Mouse (Mus musculus) stomach, postnatal 0 days (tissue): ENCODE data around the gene Nxpe5. TPM values are rescaled to one million over a fixed set of nuclear protein-coding genes. Genes with fewer than 3 reads are reported as not detected.

ENCODE experiments used
- ATAC-seq: fragments of 200-750 bp; cut with Nextera tagmentation; 2 replicates; pipeline ENCODE4 v1.8.0; 2017; ENCODE audit not compliant: low FRiP score, low TSS enrichment
- DNase-seq: peaks from one replicate; pipeline ENCODE4 v3.0.0-alpha.2; 2016; ENCODE audit warnings: low spot score
- H3K27ac ChIP-seq: fragments of 300-500 bp; sonication (generic); replicated peaks from 2 replicates; pipeline ENCODE4 v1.5.1; 2014; ENCODE audit warnings: mild to moderate bottlenecking, control low read depth
- H3K27me3 ChIP-seq: fragments of 300-500 bp; sonication (generic); 2 replicates; pipeline ENCODE4 v1.6.1; 2014; ENCODE audit warnings: low read length; ENCODE audit not compliant: control insufficient read depth, insufficient read depth
- H3K36me3 ChIP-seq: fragments of 300-500 bp; sonication (generic); 2 replicates; pipeline ENCODE4 v1.6.1; 2014; ENCODE audit warnings: low read length, mixed read lengths; ENCODE audit not compliant: control insufficient read depth, insufficient read depth
- H3K4me1 ChIP-seq: fragments of 300-500 bp; sonication (generic); replicated peaks from 2 replicates; pipeline ENCODE4 v1.6.1; 2014; ENCODE audit warnings: antibody characterized with exemption; ENCODE audit not compliant: control insufficient read depth, insufficient read depth
- H3K4me2 ChIP-seq: fragments of 300-500 bp; sonication (generic); replicated peaks from 2 replicates; pipeline ENCODE4 v1.6.1; 2014; ENCODE audit warnings: low read depth, mild to moderate bottlenecking, control low read depth, moderate library complexity
- H3K4me3 ChIP-seq: fragments of 300-500 bp; sonication (generic); 2 replicates; pipeline ENCODE4 v1.5.1; 2014; ENCODE audit warnings: low read depth, low read length, control low read depth
- H3K9ac ChIP-seq: fragments of 300-500 bp; sonication (generic); 2 replicates; pipeline ENCODE4 v1.6.1; 2014; ENCODE audit warnings: mild to moderate bottlenecking, low read length, control low read depth, mixed read lengths
- H3K9me3 ChIP-seq: fragments of 300-500 bp; sonication (generic); 2 replicates; pipeline ENCODE4 v1.6.1; 2016; ENCODE audit warnings: low read length; ENCODE audit not compliant: control insufficient read depth
- CTCF ChIP-seq: IDR thresholded peaks from 2 replicates; pipeline ENCODE4 v1.5.1; 2016; ENCODE audit warnings: antibody characterized with exemption, low read depth, mild to moderate bottlenecking, moderate library complexity
- EP300 ChIP-seq: optimal IDR thresholded peaks from 2 replicates; pipeline ENCODE3; 2016; ENCODE audit warnings: antibody characterized with exemption
- WGBS: fragments of 180-500 bp; shearing (Covaris S2); extraction: QIAGEN DNeasy Blood & Tissue Kit; methylation state at CpG from one replicate; pipeline ENCODE4 v1.1.7; 2014; 5-methylcytosine and 5-hydroxymethylcytosine counted together
- polyA plus RNA-seq: library from polyadenylated mRNA; unstranded; fragments of >200 nt; fragmentation: Nextera tagmentation; extraction: Ambion mirVana; gene quantifications from 2 replicates; pipeline ENCODE4 v1.2.1, GENCODE M21; 2015

The Nxpe5 gene
- polyA plus RNA-seq, 1 experiment from 2014 or later = 0.10 TPM

DNA sequence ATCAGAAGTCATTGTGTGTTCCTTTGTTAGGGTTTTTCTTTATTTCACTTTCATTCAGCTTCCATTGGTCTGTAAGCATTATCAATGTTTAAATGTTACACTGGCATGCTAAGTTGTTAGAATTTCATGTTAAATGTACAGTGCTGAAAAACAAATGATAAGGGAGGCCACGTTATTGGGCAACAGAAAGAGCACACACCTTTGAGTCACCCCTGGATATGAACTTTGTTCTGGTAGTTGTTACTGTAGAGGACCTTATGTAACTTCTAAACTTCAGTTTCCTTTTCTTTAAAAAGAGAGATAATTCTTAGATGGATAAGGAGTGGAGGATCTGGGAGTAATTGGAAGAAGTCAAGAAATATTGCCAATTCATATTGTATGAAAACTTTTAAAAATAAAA is 65.9 kb downstream of the Nxpe5 start:
- H3K9me3 ChIP-seq = no peaks in the 10 kb centered on the region
- ATAC-seq (no peak), DNase-seq (no peak)
- H3K27me3 ChIP-seq = no peaks in the 10 kb centered on the region
- H3K36me3 ChIP-seq = no peaks in the 10 kb centered on the region
- H3K4me3 ChIP-seq = no peak overlapping the region
- no peak overlapping the region for H3K4me2 ChIP-seq
- H3K27ac ChIP-seq = no peak overlapping the region
- H3K9ac ChIP-seq = no peak overlapping the region
- TF ChIP-seq CTCF (no peak), EP300 (no peak)
- 53% methylated on average over 1 of the region's 1 CpGs for WGBS
- H3K4me1 ChIP-seq = no peaks in the 10 kb centered on the region

DNA sequence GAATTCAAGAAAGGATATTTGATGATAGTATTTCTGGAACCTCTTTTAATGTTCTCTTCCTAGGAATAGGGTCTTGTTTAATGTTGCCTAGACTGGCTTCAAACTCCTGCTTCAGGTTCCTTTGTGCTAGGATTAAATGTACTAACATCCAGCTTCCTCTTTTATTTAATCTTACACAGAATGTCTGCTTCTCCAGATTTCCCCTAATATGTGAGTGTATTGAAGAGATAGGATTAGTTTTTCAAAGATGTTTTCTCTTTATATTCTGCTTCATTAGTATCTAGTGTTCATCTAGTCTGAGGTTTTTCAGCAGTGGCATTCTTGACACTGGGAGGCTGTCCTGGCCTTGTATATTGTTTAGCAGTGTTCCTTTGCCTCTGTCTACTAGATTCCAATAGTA is 68.5 kb downstream of the Nxpe5 start:
- no peaks in the 10 kb centered on the region for H3K36me3 ChIP-seq
- no peak for TF ChIP-seq EP300
- DNase-seq (no peak), ATAC-seq (no peak)
- H3K4me1 ChIP-seq = no peaks in the 10 kb centered on the region
- H3K27me3 ChIP-seq = no peaks in the 10 kb centered on the region
- no peaks in the 10 kb centered on the region for H3K9me3 ChIP-seq
- no peak overlapping the region for H3K27ac ChIP-seq
- no peak overlapping the region for H3K9ac ChIP-seq
- no peak overlapping the region for H3K4me2 ChIP-seq
- H3K4me3 ChIP-seq = no peak overlapping the region

DNA sequence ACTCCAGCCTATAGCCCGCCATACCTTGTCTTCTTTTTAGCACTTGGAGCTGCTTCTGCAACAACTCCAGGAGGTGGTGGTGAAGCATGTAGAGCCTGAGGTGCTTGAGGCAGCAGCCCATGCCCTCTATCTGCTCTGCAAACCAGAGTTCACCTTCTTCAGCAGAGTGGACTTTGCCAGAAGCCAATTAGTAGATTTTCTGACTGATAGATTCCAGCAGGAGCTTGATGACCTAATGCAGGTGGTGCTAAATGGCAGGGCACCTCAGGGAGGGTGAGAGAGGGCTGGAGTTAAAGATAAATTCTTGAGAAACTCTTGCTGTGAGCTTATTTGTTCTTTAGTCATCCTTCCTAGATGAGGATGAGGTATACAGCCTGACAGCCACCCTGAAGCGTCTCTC is 73.9 kb downstream of the Nxpe5 start:
- Histone ChIP-seq H3K4me1 (no peaks in the 10 kb centered on the region), H3K27me3 (no peaks in the 10 kb centered on the region), H3K9me3 (no peaks in the 10 kb centered on the region), H3K4me2 (no peak overlapping the region), H3K36me3 (no peaks in the 10 kb centered on the region), H3K27ac (no peak overlapping the region), H3K4me3 (no peak overlapping the region), H3K9ac (no peak overlapping the region)
- WGBS = 70% methylated on average over 2 of the region's 2 CpGs
- ATAC-seq = no peak
- DNase-seq = no peak
- TF ChIP-seq CTCF (no peak), EP300 (no peak)

Other genes starting within 250 kb of the Nxpe5 start
- gene Azgp1, start 244.4 kb upstream of the Nxpe5 start, polyA plus RNA-seq = 1.1 and 1.5 TPM in 2 replicates
- gene Smok3a, start 204.6 kb upstream of the Nxpe5 start, polyA plus RNA-seq = 0.10 TPM in 1 of 2 replicates, not detected in the other
- not detected in 2 replicates for gene Smok3b, start 204.5 kb upstream of the Nxpe5 start, polyA plus RNA-seq
- not detected in 2 replicates for gene Smok3c, start 172.7 kb upstream of the Nxpe5 start, polyA plus RNA-seq
- 5.6 and 5.8 TPM in 2 replicates for gene Zkscan1, start 140.8 kb upstream of the Nxpe5 start, polyA plus RNA-seq
- gene Zscan21, start 109.0 kb upstream of the Nxpe5 start, polyA plus RNA-seq = 20.0 and 20.4 TPM in 2 replicates
- gene Zfp113, start 70.2 kb upstream of the Nxpe5 start, polyA plus RNA-seq = 6.1 and 8.0 TPM in 2 replicates
- 173 and 180 TPM in 2 replicates for gene Cops6, start 64.8 kb upstream of the Nxpe5 start, polyA plus RNA-seq
- 9.3 and 9.9 TPM in 2 replicates for gene Ap4m1, start 53.9 kb upstream of the Nxpe5 start, polyA plus RNA-seq
- gene Mcm7, start 53.5 kb upstream of the Nxpe5 start, polyA plus RNA-seq = 43.6 and 45.5 TPM in 2 replicates
- 27.1 and 27.7 TPM in 2 replicates for gene Taf6, start 38.4 kb upstream of the Nxpe5 start, polyA plus RNA-seq
- gene Cnpy4, start 38.4 kb upstream of the Nxpe5 start, polyA plus RNA-seq = 18.6 and 20.0 TPM in 2 replicates
- 6.7 and 7.0 TPM in 2 replicates for gene Mblac1, start 31.6 kb upstream of the Nxpe5 start, polyA plus RNA-seq
- 88.3 and 91.0 TPM in 2 replicates for gene Lamtor4, start 29.6 kb downstream of the Nxpe5 start, polyA plus RNA-seq
- 2.4 and 3.3 TPM in 2 replicates for gene BC037034, start 38.1 kb downstream of the Nxpe5 start, polyA plus RNA-seq
- 3.6 and 4.5 TPM in 2 replicates for gene Gal3st4, start 46.9 kb downstream of the Nxpe5 start, polyA plus RNA-seq
- gene Gm43720, start 54.1 kb downstream of the Nxpe5 start, polyA plus RNA-seq = 0.17 and 0.36 TPM in 2 replicates
- gene Gpc2, start 54.1 kb downstream of the Nxpe5 start, polyA plus RNA-seq = 1.8 and 2.3 TPM in 2 replicates
- gene Stag3, start 54.3 kb downstream of the Nxpe5 start, polyA plus RNA-seq = 0.50 and 0.74 TPM in 2 replicates
- gene Pvrig, start 116.1 kb downstream of the Nxpe5 start, polyA plus RNA-seq = 0.15 TPM in 1 of 2 replicates, not detected in the other
- 9.1 and 10.5 TPM in 2 replicates for gene Zfp157, start 215.6 kb downstream of the Nxpe5 start, polyA plus RNA-seq